Mouse (Mus musculus) embryonic fibroblast, embryonic 13.5 days (primary cell): Measurements from ENCODE around the gene Plcb3.

ENCODE experiments used
- CTCF ChIP-seq: IDR thresholded peaks from 2 replicates; pipeline ENCODE4 v1.5.1; 2011; ENCODE audit warnings: mild to moderate bottlenecking, control low read depth, low read length, moderate library complexity, borderline replicate concordance; ENCODE audit not compliant: insufficient read depth
- POLR2A ChIP-seq: IDR thresholded peaks from 2 replicates; pipeline ENCODE4 v1.6.1; 2011; ENCODE audit warnings: low read depth, mild to moderate bottlenecking, control low read depth, low read length, moderate library complexity

GRCm38 (mm10) chr19:6996006-6996405 is 19.7 kb upstream of the Plcb3 start, which contains the start of the genes Nudt22 and Trpt1:
- TF ChIP-seq CTCF (no peak), POLR2A (peak; percentile 76)
